Mouse (Mus musculus) heart, postnatal 0 days (tissue): Measurements from ENCODE around the gene Clip2. TPM values are rescaled to one million over a fixed set of nuclear protein-coding genes. Genes with fewer than 3 reads are reported as not detected.
A peak's percentile ranks its signal among the peaks of the same experiment; 100 is the strongest.

Experiments used
- ATAC-seq: fragments of 200-750 bp; cut with Nextera tagmentation; 2 replicates; pipeline ENCODE4 v1.8.0; 2017; ENCODE audit warnings: low read depth, moderate number of reproducible peaks, moderate library complexity; ENCODE audit not compliant: insufficient read depth
- DNase-seq: peaks from one replicate; pipeline ENCODE4 v3.0.0-alpha.2; 2016; ENCODE audit warnings: low spot score
- H3K27ac ChIP-seq: fragments of 300-500 bp; sonication (generic); 2 replicates; pipeline ENCODE4 v1.5.1; 2014; ENCODE audit warnings: low read depth, mild to moderate bottlenecking
- H3K27me3 ChIP-seq: fragments of 300-500 bp; sonication (generic); 2 replicates; pipeline ENCODE4 v1.6.1; 2014; ENCODE audit warnings: low read length, mixed read lengths; ENCODE audit not compliant: control insufficient read depth, insufficient read depth
- H3K36me3 ChIP-seq: fragments of 300-500 bp; sonication (generic); replicated peaks from 2 replicates; pipeline ENCODE4 v1.6.1; 2014; ENCODE audit warnings: low read length, mixed read lengths; ENCODE audit not compliant: control insufficient read depth, insufficient read depth
- H3K4me1 ChIP-seq: fragments of 300-500 bp; sonication (generic); 2 replicates; pipeline ENCODE4 v1.6.1; 2014; ENCODE audit warnings: antibody characterized with exemption; ENCODE audit not compliant: control insufficient read depth, insufficient read depth
- H3K4me2 ChIP-seq: fragments of 300-500 bp; sonication (generic); 2 replicates; pipeline ENCODE4 v1.6.1; 2014; ENCODE audit warnings: low read depth, mild to moderate bottlenecking, low read length, moderate library complexity
- H3K4me3 ChIP-seq: fragments of 300-500 bp; sonication (generic); 2 replicates; pipeline ENCODE4 v1.5.1; 2014; ENCODE audit warnings: low read depth, low read length
- H3K9ac ChIP-seq: fragments of 300-500 bp; sonication (generic); replicated peaks from 2 replicates; pipeline ENCODE4 v1.6.1; 2014; ENCODE audit warnings: low read depth, low read length, mixed read lengths
- H3K9me3 ChIP-seq: fragments of 300-500 bp; sonication (generic); replicated peaks from 2 replicates; pipeline ENCODE4 v1.6.1; 2016; ENCODE audit warnings: low read length; ENCODE audit not compliant: control insufficient read depth
- CTCF ChIP-seq: IDR thresholded peaks from 2 replicates; pipeline ENCODE4 v1.5.1; 2016; ENCODE audit warnings: antibody characterized with exemption, control low read depth, low read depth
- EP300 ChIP-seq: IDR thresholded peaks from 2 replicates; pipeline ENCODE4 v1.6.1; 2016; ENCODE audit warnings: antibody characterized with exemption, low read depth
- WGBS: fragments of 180-500 bp; shearing (Covaris S2); extraction: QIAGEN DNeasy Blood & Tissue Kit; methylation state at CpG from one replicate; pipeline ENCODE4 v1.1.7; 2014; 5-methylcytosine and 5-hydroxymethylcytosine counted together
- polyA plus RNA-seq: library from polyadenylated mRNA; unstranded; fragments of >200 nt; fragmentation: Nextera tagmentation; extraction: Ambion mirVana; gene quantifications from 2 replicates; pipeline ENCODE4 v1.2.1, GENCODE M21; 2015
- total RNA-seq: library from RNA; depleted of rRNA; stranded (reverse); fragments of >200 nt; gene quantifications from 2 replicates; pipeline ENCODE4 v1.2.3, GENCODE M21; 2014; ENCODE audit warnings: low replicate concordance

Gene Clip2
- total and polyA plus RNA-seq, 2 experiments from 2014 or later, result 0.87 to 14.0 TPM

DNA sequence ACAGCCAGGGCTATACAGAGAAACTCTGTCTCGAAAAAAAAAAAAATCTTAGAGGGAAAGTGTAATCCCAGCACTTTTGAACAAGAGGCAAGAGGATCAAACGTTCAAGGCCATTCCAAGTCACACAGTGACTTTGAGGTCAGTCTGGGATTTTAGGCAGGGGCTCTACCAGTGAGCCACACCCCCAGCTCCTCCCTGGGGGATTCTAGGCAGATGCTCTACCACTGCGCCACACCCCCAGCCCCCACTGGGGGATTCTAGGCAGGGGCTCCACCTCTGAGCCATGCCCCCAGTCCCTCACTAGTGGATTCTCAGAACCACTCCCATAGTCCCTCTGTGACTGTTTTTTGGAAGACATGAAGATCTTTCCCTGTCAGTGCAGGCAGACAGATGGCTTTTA lies 26.9 kb upstream of the Clip2 start:
- H3K4me1 ChIP-seq, result peaks cover 9% of the 10 kb centered on the region
- H3K4me2 ChIP-seq, result no peak overlapping the region
- H3K4me3 ChIP-seq, result no peak overlapping the region
- no peak overlapping the region for H3K9ac ChIP-seq
- DNase-seq (no peak), ATAC-seq (no peak)
- no peaks in the 10 kb centered on the region for H3K36me3 ChIP-seq
- H3K9me3 ChIP-seq, result no peaks in the 10 kb centered on the region
- TF ChIP-seq EP300 (no peak), CTCF (no peak)
- 56% methylated on average over 3 of the region's 3 CpGs for WGBS
- H3K27ac ChIP-seq, result no peak overlapping the region
- no peaks in the 10 kb centered on the region for H3K27me3 ChIP-seq

DNA sequence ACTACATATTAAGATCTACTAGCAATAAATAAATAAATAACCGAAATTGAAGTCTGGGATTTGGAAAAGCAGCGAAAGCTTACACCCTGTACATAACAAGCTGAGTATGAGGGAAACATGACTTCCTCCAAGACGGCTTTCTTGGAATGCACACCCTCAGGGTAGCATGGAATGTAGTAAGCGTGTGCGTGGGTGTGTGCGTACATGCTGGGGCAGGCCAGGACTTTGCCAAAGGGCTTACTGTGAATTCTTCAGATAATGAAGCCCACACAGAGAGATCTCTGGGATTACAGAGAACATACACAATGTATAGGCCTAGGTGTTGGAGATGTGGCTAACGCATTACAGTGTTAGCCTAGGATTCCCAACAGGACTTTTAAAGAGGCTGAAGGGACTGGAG lies 25.3 kb upstream of the Clip2 start:
- Histone ChIP-seq H3K27ac (no peak overlapping the region), H3K9ac (no peak overlapping the region), H3K9me3 (no peaks in the 10 kb centered on the region), H3K36me3 (no peaks in the 10 kb centered on the region), H3K4me3 (no peak overlapping the region), H3K4me1 (no peaks in the 10 kb centered on the region), H3K4me2 (no peak overlapping the region), H3K27me3 (no peaks in the 10 kb centered on the region)
- no peak for DNase-seq
- ATAC-seq, result no peak
- no peak for TF ChIP-seq CTCF
- TF ChIP-seq EP300, result no peak
- 80% methylated on average over 7 of the region's 7 CpGs for WGBS

DNA sequence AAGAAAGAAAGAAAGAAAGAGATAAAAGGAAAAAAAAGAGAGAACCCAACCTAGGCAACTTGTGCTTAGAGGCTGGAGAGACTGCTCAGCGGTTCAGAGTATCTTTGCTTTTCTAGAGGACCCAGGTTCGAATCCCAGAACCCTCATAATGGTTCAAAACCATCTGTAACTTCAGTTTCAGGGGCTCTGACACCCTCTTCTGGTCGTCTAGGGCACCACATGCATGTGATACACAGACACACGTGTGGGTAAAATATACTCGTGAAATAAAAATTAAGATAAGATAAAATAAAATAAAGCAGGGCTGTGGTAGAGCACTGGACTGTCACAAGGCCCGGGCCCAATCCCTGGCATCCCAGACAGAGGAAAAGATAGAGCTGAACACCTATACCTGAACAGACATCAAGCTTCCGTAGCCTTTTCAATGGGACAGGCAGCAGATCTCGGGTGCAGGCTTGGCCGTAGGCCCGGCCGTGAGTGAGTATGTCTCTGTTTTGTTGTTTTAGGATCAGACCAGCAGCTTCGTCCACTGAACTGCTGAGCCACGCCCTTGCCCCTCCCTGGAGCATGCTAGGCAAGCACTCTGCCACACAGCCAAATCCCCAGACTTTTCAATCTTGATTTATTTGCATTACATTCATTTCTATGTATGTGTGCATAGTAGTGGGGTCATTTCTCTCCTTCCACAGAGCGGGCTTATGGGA lies 24.4 kb upstream of the Clip2 start:
- Histone ChIP-seq H3K27ac (no peak overlapping the region), H3K9me3 (no peaks in the 10 kb centered on the region), H3K27me3 (no peaks in the 10 kb centered on the region), H3K4me3 (no peak overlapping the region), H3K4me2 (no peak overlapping the region), H3K4me1 (no peaks in the 10 kb centered on the region), H3K36me3 (no peaks in the 10 kb centered on the region), H3K9ac (no peak overlapping the region)
- DNase-seq (no peak), ATAC-seq (no peak)
- 71% methylated on average over 14 of the region's 14 CpGs for WGBS
- TF ChIP-seq CTCF, result no peak
- TF ChIP-seq EP300, result no peak

GRCm38 (mm10) chr5:134575833-134576232 lies 23.6 kb upstream of the Clip2 start:
- TF ChIP-seq EP300, result no peak
- TF ChIP-seq CTCF, result no peak
- WGBS, result 93% methylated on average over 5 of the region's 5 CpGs
- no peak for ATAC-seq
- H3K4me2 ChIP-seq, result no peak overlapping the region
- H3K36me3 ChIP-seq, result no peaks in the 10 kb centered on the region
- no peaks in the 10 kb centered on the region for H3K4me1 ChIP-seq
- no peak for DNase-seq
- H3K27me3 ChIP-seq, result no peaks in the 10 kb centered on the region
- H3K4me3 ChIP-seq, result no peak overlapping the region
- no peak overlapping the region for H3K9ac ChIP-seq
- H3K9me3 ChIP-seq, result no peaks in the 10 kb centered on the region
- no peak overlapping the region for H3K27ac ChIP-seq

DNA sequence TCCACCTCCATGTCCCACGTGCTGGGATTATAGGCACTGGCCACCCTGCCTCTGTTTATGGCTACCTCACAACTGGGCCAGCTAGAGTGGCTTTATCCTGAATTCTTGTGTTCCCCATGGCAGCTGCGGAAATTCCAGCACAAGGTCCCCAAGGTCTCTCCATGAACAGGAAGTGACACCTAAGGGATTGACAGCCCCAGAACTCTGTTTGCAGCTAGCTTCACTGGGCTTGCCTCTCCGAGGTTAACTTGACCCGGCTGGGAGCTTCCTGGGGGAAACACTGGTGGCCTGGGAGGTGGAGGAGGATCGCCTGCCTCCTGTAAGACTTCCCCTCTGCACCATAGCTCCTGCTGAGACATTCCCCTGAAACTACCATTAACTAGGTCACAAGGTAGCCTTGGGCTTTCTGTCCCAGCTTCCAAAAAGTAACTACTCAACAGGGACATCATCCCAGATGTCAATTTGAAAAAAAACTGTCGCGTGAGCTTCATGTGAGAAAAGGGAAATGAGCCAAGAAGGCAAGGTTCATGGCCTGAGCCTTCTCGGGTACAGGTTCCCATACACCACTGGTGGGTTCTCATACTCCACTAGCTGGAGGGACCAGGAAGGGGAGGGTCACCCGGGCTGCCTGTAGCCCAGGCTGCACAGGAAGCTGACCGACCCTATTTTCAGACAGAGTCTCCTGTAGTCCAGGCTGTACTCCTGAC lies 20.4 kb upstream of the Clip2 start:
- no peaks in the 10 kb centered on the region for H3K4me1 ChIP-seq
- H3K4me2 ChIP-seq, result peak overlapping the region; percentile 75
- H3K27ac ChIP-seq, result peak overlapping the region; percentile 90
- ATAC-seq (peak; percentile 43), DNase-seq (peak; percentile 45)
- H3K27me3 ChIP-seq, result no peaks in the 10 kb centered on the region
- H3K9ac ChIP-seq, result peak overlapping the region; percentile 59
- no peak for TF ChIP-seq CTCF
- 0 out of 2 replicates have a peak, but pooled peaks have one; percentile 22 for TF ChIP-seq EP300
- H3K36me3 ChIP-seq, result no peaks in the 10 kb centered on the region
- H3K9me3 ChIP-seq, result no peaks in the 10 kb centered on the region
- WGBS, result 25% methylated on average over 10 of the region's 10 CpGs
- H3K4me3 ChIP-seq, result peak overlapping the region; percentile 66
